Mouse (Mus musculus) urinary bladder, adult 18-20 months (tissue): ENCODE data around the gene Rad51b.

ENCODE experiments used
- DNase-seq, 2 experiments: peaks; one replicate each; pipeline ENCODE4 v3.0.0; 2022; ENCODE audit warnings: low spot score in 2 of 2, mixed read lengths in 2 of 2

Rad51b gene

GRCm38 (mm10) chr12:79530275-79530902 lies 233.3 kb downstream of the Rad51b start:
- DNase-seq, result no peak

GRCm38 (mm10) chr12:79531809-79532798 lies 235.0 kb downstream of the Rad51b start:
- DNase-seq, result no peak

GRCm38 (mm10) chr12:79534778-79535177 lies 237.7 kb downstream of the Rad51b start:
- no peak for DNase-seq

- DNase-seq, result no peak
Observed at GRCm38 (mm10) chr12:79535532-79536437, 238.7 kb downstream of the Rad51b start.

- DNase-seq, result no peak
Observed at GRCm38 (mm10) chr12:79540176-79540575, 243.1 kb downstream of the Rad51b start.

- no peak for DNase-seq
Observed at GRCm38 (mm10) chr12:79541581-79541980, 244.5 kb downstream of the Rad51b start.

GRCm38 (mm10) chr12:79545063-79545462 lies 248.0 kb downstream of the Rad51b start:
- no peak for DNase-seq

GRCm38 (mm10) chr12:79547556-79547955 lies 250.5 kb downstream of the Rad51b start:
- no peak for DNase-seq

GRCm38 (mm10) chr12:79548607-79549330 lies 251.7 kb downstream of the Rad51b start:
- DNase-seq, result no peak

- DNase-seq, result no peak
Observed at GRCm38 (mm10) chr12:79550049-79550682, 253.1 kb downstream of the Rad51b start.

GRCm38 (mm10) chr12:79551274-79551673 lies 254.2 kb downstream of the Rad51b start:
- DNase-seq, result no peak

- DNase-seq, result no peak
Observed at GRCm38 (mm10) chr12:79553056-79553455, 256.0 kb downstream of the Rad51b start.

GRCm38 (mm10) chr12:79557904-79558303 lies 260.8 kb downstream of the Rad51b start:
- no peak for DNase-seq

GRCm38 (mm10) chr12:79558711-79559110 lies 261.6 kb downstream of the Rad51b start:
- no peak for DNase-seq

GRCm38 (mm10) chr12:79559410-79560015 lies 262.4 kb downstream of the Rad51b start:
- no peak for DNase-seq

GRCm38 (mm10) chr12:79560084-79560699 lies 263.1 kb downstream of the Rad51b start:
- no peak for DNase-seq

- DNase-seq, result no peak
Observed at GRCm38 (mm10) chr12:79560893-79561292, 263.8 kb downstream of the Rad51b start.

- DNase-seq, result no peak
Observed at GRCm38 (mm10) chr12:79574159-79575040, 277.3 kb downstream of the Rad51b start.
